Mouse (Mus musculus) layer of hippocampus, adult 8-10 months (tissue): ENCODE measurements around the gene Osbp2. TPM values are rescaled to one million over a fixed set of nuclear protein-coding genes. Genes with fewer than 3 reads are reported as not detected.

Experiments used
- DNase-seq, 2 experiments: peaks; one replicate each; pipeline ENCODE4 v3.0.0; 2022; ENCODE audit warnings: low spot score in 2 of 2
- total RNA-seq, 4 experiments: library from RNA; stranded (reverse); gene quantifications; 2 replicates each; pipeline ENCODE4 v1.2.4; 2022

Osbp2 gene
- total RNA-seq, 4 experiments from 2014 or later = 63.6 to 77.0 (median 69.9) TPM

DNA sequence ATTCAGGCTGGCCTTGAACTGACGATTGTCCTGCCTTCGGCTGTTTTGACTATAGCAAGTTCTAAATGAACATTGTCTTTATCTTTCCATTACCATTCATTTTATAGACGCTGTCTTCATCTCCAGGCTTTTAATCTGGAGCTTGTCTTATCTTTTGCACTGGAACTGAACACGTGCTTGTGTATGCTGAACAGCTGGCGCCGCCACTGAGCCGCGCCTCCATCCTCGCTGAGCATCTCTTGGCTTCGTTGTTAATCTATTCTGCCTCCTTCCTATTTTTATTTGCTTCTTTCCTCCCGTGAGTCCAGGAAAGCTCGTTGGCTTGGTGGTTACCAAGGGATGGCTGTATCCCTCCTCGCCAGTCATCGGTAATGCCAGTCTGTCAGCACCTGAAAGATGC is 153.5 kb downstream of the Osbp2 start:
- no peak for DNase-seq

DNA sequence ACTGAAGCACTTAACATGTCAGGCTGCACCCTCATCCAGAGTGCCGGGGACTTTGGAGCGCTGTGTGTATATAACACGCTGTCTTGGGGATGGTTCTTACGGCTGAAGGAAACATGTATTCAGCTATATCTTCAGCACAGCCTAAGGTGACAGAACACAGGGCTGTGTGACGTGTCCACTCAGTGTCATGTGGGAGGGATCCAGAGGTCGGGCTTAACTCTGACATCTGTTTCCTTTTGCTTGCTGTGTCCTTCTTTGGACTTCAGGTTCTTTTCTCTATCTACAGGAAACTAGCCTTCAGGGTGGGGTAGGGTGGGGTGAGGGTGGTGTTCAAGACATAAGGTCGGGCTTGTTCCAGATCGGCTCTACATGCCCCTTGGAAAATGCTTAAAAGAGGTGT is 156.6 kb downstream of the Osbp2 start:
- no peak for DNase-seq

DNA sequence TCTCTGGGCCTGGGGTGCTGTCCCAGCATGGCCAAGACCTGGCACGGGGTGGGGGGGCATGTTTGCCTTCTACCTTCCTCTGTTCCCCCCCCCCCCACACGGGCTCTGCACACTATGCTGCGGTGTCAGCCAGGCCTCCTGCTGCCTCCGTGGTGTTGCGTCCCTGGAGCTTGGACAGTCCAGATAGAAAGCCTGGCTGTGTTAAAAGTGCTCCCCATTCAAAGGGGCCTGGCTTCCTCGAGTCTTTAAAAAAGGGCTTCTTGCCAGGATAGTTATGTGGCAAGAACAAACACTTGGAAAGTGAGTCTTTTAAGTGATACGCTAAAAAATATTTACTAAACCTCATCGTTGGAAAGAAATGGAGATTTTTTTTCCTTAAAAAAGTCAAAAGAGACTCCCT is 159.3 kb downstream of the Osbp2 start:
- no peak for DNase-seq

- DNase-seq = no peak
Measured at GRCm38 (mm10) chr11:3703089-3703992, 160.4 kb downstream of the Osbp2 start.

DNA sequence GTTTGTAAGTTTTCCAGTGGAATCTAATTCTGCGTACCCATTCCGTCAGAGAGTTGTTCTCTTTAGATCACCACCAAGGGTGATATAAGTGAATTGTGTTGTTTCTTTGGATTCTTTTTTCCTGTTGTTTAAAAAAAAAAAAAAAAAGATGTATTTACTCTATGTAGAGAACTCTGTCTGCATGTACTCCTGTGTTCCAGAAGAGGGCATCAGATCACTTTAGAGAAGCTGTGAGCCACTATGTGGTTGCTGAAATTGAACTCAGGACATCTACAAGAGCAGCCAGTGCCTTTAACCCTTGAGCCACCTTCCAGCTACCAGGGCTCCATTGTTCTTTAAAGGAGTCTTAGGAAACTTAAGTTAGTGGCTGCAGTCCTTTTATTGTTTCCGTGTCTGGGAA is 166.3 kb downstream of the Osbp2 start:
- DNase-seq = no peak

DNA sequence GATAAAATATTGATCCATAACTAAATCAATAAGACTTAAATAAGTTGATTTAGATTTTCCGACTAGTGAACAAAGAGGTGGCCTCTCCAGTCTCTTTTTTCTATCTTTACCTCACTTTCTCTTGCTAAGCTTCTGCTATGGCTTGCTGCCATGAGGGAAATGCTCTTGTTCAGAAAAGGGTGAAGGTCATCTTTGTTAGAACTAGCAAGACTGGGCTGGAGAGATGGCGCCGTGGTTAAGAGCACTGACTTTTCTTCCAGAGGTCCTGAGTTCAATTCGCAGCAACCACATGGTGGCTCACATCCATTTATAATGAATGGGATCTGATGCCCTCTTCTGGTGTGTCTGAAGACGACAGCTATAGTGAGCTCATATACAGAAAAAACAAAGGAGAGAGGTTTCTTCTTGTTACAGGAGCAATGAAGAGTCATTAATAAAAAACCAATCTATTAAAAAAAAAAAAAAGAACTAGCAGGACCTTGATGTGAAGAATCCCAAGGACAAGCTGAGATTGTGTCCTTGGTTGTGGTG is 167.6 kb downstream of the Osbp2 start:
- no peak for DNase-seq

GRCm38 (mm10) chr11:3691746-3692145 is 172.0 kb downstream of the Osbp2 start:
- no peak for DNase-seq

- no peak for DNase-seq
Measured at GRCm38 (mm10) chr11:3686885-3687284, 176.8 kb downstream of the Osbp2 start.

DNA sequence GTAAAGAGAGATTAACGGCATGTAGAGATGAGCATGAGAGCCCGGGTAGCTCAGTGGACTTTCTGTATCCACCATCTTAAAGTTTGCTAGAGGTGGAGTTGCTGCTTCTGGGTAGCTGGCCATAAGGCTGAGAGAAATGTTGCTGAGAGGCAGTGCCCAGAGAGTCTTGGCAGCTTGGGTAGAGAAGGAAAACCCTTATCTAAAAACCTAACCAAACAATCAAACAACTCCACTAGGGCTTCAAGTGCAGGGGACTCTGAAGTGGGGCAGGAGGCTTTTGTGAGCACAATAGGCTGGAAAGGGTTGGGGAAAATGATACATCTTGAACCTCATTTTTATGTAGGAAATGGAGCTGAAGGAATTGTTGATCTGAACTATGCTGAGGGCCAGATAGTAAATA is 177.4 kb downstream of the Osbp2 start:
- DNase-seq = no peak

- no peak for DNase-seq
Measured at GRCm38 (mm10) chr11:3685431-3685830, 178.3 kb downstream of the Osbp2 start.

DNA sequence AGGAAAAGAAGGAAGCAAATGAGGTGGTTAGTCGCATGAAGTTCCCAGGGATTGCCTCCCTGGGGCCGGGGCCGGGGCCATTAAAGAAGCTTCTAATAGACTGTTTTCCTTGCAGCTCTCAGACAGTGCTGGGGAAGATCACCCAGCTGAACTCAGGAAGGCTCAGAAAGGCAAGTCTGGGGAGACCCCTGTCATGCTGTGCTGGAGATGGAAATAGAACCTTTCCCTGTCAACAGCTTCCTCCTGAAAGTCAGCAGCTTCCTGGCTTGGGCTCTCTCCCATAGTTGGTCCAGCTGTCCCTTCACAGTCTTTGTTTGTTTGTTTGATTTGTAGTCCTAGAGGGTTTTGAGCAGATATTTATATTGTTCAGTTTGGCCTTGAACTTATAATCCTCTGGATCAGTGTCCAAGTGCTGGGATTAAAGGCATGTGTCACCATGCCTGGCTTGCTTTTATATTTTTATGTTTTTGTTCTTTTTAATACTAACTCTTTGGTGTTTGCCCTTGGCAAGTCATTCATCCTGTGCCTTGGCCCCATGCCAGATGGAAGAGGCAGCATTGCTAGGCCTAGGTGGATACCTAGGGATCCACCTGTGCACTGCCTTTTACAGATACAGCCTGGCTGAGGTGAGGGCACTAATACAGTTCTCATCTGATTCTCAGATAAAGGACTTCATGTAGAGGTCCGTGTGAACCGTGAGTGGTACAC is 178.8 kb downstream of the Osbp2 start:
- DNase-seq = no peak

DNA sequence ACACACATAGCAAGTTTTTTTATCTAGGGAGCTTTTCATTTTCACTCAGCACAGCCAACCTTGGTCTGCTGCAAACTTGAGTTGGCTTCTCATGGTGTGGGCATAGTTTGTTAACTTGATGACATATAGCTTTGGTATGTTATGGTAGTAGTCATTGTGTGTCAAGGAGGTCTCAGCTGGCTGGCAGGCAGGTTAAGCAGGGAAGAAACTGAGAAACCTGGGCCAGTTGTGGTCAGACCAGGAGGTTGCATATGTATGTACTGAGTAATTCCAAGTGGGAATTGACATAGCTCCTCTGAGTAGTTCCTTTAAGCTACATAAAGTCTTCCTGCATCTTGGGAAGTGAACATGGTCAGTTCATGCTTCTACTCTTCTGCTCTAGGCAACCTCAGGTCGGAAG is 179.5 kb downstream of the Osbp2 start:
- no peak for DNase-seq

- no peak for DNase-seq
Measured at GRCm38 (mm10) chr11:3683696-3684095, 180.0 kb downstream of the Osbp2 start.

- DNase-seq = no peak
Measured at GRCm38 (mm10) chr11:3679771-3680170, 183.9 kb downstream of the Osbp2 start.

- DNase-seq = no peak
Measured at GRCm38 (mm10) chr11:3677204-3677603, 186.5 kb downstream of the Osbp2 start.

DNA sequence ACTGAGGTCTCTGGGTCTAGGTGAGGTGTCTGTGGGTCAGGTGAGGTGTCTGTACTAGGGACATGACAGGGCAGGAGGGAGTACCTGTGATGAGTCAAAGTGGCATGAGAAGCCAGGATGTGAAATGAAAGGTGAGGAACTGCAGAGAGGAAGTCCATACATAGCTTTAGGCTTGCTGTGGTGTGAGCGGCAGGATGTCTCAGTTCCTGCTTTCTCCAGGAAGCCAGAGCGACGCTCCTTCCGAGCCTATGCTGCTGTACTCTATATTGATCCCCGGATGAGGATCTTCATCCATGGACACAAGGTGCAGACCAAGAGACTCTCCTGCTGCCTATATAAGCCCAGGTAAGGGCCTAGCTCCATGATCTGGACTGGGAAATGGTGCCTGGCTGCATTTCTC is 187.3 kb downstream of the Osbp2 start:
- no peak for DNase-seq

- DNase-seq = no peak
Measured at GRCm38 (mm10) chr11:3674545-3674944, 189.2 kb downstream of the Osbp2 start.

DNA sequence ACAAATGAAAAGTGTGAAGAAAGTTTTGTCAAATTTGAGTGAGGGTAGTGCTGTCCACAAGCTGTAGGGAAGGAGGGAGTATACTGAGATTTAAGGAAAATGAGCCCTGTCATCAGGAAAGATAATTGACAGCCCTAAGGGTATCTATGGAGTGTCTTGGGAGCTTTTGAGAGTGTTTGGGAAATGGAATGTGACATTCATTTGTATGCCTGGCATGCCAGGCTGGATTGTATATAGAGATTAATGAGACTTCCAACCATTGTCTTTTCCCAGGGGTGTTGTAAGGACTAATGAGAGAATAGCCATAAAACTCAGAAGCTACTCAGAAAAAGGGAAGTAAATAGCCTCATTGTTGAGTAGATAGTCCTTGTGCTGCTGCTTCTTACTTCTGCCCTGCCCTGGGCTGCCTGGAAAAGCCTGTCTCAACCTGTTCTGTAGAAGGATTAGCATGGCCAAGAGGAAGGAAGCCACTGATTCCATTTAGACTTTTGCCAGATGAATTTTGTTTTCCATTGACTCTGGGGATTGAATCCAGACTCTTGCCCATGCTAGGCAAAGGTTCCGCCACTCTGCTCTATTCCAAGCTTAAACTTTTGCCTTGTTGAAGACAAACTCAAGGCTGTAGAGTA is 192.6 kb downstream of the Osbp2 start:
- DNase-seq = no peak

DNA sequence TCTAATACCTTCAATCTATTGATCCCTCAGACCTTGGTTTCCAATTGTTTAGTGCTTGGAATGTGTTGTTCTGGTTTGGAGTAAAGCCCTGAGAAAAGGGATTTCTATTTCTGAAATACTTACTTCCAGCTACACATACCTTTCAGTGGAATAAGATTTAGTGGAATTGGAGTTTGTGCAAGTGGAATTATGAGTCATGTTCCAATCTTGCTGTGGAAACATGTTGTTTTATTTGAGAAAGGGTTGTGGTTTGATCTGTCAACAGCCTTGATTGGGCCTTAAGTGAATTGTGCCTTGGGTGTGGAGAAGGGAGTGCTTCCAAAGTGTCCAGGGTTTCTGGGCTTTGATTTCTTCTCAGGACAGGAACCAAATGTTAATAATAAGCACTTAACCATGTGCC is 193.9 kb downstream of the Osbp2 start:
- no peak for DNase-seq

GRCm38 (mm10) chr11:3668768-3669167 is 194.9 kb downstream of the Osbp2 start:
- no peak for DNase-seq

GRCm38 (mm10) chr11:3667506-3667905 is 196.2 kb downstream of the Osbp2 start:
- no peak for DNase-seq

GRCm38 (mm10) chr11:3661964-3662363 is 201.7 kb downstream of the Osbp2 start:
- no peak for DNase-seq
